Mouse (Mus musculus) yolk sac, embryonic 10.5 days (tissue): ENCODE data around the gene Tmem132a.
A peak's percentile ranks its signal among the peaks of the same experiment; 100 is the strongest.

Experiments used
- DNase-seq: peaks from one replicate; pipeline ENCODE4 v3.0.0-alpha.2; 2017; ENCODE audit warnings: low spot score

Gene Tmem132a

DNA sequence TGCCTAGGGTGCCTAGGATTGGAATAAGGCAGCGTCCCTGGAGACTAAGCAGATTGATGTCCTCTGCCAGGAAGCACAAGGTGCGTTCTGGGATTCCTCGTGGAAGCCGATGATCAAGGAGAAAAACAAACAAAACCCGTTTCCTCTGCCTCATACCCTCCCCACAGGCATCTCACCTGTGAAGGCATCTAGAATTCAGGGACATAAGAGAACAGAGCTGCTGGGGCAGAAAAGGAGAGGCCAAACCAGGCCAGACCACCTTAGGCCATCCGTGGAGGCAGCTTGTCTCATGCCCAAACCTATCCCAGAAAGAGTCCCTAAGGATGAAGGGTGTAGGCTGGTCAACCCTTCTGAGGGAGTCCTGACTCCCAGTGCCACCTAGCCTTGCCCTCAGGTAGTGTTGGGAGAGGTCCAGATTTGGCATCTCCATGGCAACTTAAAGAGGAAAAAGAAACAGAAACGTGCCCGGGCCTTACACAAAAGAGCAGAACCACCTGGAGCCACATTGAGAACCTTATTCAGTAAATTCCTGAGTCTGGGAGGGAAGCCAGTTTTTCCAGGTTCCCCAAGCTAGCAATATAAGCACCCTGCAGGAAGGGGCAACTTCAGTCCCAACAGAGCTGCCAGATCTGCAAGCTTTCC, at the start of gene Tmem132a:
Gene Tmem132a (minus strand): TSS at position 55 of the 642 bp plus-strand sequence.
- no peak for DNase-seq

DNA sequence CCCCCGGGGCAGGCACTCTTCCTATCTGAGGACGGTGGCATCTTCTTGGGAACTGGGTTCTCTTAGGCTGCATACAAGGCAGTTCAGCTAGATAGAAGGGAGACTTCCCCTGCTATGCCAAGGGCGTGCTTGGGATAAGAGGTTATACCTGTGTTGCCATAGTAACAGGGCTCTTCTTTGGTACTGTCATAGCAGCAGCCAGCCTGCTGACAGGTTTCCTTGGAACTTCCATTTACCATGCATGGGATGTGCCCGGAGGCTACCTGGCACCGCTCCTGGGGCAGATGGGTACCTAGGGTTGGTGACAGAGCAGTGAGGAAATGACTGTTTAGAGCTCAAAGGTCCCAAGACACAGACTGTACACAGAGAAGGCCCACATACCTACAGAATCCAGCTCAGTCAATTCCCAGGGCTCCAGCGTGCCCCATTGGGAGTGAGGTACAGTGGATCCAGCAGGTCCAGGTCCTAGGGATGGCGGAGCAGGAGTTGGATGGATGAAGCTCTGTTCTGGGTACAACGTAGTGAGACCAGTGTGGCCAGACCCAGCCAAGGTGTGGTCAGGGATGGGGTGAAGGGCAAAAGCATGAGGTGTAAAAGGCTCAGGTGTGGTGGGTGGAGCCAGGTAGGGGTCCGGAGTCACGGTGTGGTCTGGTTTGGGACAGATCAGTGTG, 48.7 kb upstream of the Tmem132a start:
- DNase-seq, result no peak

DNA sequence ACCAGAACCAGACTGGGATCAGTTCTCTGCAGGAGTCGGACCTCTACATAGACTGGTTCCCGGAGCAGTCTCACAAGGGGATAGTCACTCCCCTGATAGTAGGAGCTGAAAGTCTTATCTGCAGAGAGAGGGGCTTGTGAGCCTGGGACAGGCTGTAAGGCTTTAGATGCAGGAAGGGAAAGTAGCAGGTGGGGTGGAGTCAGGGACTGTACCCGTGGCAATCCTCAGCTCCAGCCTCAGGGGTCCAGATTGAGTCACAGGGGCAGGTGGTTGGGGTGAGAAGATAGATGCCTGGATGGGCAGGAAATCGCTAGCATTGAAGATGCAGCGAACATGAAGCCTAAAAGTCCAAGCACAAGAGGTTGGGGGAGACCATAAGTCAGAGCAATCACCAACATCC, 46.8 kb upstream of the Tmem132a start:
- no peak for DNase-seq

DNA sequence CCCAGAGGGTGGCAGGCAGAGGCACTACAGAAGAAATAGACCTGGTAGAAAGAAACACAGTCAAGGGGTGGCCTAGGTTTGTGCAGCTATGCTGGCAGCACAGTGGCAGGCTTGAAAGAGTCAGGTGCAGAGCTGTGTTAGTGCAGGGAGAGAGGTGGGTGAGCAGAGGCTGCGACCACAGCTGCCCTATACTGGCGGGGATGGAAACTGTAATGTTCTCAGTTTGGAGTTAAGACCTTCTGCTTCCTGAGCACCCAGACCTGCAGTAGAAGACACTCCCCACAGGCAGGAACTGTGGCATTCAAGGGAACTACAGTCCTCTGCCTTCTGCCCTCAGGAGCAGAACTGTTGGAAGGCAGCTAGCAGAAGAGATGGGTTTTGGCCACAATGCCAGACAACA, 45.1 kb upstream of the Tmem132a start:
- no peak for DNase-seq

DNA sequence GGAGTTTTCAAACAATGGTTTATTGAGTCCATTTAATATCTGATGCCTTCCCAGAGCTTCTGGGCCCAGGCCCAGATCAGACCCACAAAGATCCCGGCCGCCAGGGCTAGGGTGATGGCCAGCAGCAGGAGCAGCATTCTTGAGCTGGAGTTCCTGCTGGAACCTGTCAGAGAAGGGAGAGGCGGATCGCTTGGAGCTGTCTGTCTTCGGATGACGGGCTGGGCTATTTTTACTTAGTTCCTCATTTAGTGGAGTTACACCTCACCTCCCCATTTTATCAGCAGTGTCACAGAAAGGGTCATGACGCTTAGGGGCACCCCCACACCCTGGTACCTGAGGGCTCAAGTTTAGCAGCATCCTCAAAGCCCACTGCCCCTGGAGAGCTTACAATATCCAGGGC, 44.6 kb upstream of the Tmem132a start:
- DNase-seq, result no peak

DNA sequence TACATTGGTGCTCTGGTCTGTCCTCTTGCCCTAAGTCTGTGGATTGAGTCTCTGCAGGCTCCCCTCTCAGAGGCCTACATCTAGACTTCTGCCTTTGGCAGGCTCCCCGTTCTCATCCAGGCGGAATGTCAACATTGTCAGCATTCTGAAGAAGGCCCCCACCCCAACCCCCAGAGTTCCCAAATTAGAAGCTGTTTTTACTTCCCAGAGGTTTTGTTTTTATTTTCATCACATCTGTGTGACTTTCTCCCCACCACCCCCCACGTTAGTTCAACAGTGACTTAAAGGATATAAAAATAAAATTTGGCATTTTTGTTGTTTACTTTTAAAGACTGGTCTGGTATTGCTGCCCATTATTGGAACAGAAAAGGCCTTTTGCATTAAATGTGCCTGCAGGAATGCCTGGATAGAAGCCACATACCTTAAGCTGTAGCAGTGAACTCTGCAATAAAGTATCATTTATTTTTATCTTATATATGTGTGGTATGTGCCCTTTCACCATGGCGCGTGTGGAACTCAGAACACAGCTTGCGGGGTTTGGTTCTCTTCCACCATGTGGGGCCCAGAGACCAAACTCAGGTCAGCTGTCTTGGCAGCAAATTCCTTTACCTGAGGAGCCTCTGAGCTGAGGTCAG, 39.5 kb upstream of the Tmem132a start:
- DNase-seq, result peak; percentile 53

DNA sequence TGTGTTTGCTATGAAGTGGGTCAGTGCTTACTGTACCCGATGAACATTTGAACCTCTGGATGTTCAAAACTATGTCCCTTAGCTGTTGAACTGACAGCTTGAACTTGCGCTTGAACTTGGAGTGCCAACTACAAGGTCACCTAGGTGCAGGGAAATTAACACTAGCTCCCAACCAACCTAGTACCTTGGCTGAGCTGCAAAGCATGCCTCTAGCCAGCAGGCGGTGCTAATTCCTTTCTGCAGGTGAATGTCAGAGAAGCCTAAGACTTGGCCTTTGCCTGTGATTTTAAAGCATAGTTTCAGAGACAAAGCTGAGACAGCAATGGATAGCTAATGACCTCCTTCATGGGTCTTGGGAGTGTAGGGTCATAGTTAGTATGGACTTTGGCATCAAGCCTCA, 38.2 kb upstream of the Tmem132a start:
- peak; percentile 43 for DNase-seq

DNA sequence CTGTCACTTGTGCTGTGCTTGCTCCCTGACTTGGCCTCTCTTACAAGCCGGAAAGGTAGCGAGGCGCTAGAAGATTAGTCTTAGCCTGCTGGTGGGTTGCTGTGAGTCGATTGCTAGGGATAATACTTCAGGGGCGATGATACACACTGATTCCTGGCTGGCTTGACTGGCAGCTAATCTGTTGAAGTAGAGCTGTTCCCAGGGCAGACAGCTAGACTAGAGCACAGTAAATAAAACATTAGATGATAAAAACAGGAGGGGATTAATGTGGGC, 35.9 kb upstream of the Tmem132a start:
- no peak for DNase-seq

DNA sequence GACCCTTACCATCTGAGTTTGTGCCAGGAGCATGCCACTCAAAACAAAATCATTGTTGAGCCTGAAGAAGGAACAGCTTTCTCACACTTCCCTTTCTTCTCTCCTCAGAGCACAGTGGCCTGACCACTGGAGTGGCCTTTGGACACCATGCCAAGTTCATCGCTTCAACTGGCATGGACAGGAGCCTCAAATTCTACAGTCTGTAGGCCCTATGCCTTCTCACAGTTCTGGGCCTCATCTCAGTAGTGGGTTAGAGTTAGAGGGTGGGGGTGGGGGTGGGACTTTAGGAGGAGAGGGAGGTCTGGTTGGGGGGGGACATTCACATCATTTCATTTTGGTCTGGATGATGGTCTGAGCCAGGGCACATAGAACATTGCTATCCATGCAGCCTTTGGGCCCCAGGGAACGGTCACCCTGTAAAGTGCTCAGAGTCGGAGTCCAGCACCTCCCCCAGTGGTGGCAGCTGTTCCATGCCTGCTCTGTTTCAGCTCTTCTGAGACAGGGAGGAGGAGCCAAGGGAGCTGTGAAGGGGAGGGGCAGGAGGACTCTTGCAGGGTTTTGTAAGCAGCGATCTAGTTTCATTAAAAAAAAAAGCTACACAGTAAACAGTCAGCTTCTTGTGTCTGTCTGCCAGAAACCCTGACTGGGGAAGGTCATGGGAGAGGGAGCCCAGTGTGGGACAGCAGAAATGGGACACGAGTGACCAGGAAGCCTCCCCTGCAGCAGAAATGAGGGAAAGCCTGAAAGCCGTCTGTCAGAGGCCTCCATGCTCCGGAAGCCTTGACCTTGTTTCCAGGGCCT, 35.4 kb upstream of the Tmem132a start:
- peak; percentile 71 for DNase-seq

DNA sequence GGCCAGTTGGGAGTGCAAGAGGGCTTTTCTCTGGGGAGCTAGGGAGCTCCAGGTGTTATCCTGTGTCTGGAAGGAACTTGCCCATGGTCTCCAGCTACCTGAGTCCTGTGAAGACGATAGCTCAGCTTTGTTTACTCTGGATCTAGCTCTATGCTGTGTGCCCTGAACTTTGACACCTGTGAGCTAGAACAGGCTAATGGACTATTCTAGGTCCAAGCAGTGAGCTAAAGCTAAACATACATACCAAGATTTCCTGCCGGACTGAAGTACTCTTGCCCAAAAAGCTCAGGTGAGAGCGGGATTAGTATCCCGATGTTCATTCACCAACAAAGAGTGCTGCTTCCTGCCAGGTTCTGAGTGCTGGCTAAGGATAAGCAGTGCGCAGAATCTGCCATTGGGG, 34.8 kb upstream of the Tmem132a start:
- peak; percentile 58 for DNase-seq

DNA sequence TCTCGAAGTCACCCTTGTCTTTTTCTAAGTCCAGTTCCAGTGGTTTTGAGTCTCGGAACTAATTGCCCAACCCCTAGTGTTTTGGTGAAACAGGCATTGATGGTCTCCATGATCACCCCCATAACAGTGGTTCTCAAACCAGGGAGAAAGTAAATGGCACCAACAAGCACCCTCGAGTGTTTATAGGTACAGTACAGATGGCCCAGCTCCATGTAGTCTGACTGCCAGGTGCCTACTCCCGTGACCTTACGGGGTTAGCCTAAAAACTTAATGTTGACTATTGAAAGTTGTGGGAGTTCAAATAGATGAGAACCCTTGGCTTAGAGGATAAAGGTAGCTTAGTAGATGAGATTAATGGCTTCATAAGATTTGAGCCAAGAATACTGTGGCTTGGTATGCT, 31.3 kb upstream of the Tmem132a start:
- DNase-seq, result no peak

DNA sequence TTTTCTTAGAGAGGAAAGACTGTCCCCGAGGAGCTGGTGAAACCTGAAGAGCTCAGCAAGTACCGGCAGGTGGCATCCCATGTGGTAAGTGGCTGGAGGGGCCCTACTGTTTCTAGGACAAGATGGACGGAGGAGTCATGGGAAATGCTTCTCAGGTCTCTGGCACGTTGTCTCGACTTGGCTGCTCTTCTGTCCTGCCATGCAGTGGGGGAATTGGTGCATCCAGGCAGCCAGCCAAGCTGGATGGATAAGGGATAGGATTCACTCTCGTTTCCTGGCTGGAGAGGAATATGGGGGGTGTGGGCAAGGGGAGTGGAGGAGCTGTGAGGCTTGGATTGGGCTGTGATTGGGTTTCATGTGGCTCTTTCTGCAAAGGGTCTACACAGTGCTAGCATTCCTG, 30.6 kb upstream of the Tmem132a start:
- no peak for DNase-seq

DNA sequence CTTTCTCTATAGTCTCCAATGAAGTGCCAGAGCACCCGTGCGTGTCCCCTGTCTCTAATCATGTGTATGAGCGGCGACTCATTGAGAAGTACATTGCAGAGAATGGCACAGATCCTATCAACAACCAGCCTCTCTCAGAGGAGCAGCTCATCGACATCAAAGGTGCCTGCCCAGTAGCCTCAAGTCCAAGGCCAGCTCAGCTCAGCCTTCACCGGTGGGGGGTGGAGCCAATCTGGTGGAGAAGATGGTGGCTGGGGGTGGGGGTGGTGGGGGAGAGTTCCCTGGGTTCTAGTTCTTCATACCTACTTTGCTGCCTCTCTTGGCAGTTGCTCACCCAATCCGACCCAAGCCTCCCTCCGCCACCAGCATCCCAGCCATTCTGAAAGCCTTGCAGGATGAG, 27.8 kb upstream of the Tmem132a start:
- no peak for DNase-seq

DNA sequence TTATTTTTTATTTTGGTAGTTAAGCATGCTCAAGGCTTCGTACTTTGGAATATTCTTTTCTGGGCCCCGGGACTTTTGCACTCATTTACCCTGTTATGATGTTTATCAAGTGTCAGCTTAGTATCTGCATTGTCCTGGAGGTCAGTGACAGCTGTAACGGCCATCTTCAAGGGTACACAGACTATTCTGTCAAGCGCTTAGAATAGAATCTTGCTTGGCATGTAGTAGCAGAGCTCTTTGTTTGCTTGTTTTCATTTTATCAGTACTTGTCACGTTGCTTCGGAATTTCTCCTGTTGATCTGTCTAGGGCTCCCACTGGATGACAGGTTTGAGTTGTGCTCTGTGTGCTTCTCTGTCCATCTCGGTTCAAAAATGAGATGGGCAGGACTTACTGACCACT, 27.1 kb upstream of the Tmem132a start:
- no peak for DNase-seq

DNA sequence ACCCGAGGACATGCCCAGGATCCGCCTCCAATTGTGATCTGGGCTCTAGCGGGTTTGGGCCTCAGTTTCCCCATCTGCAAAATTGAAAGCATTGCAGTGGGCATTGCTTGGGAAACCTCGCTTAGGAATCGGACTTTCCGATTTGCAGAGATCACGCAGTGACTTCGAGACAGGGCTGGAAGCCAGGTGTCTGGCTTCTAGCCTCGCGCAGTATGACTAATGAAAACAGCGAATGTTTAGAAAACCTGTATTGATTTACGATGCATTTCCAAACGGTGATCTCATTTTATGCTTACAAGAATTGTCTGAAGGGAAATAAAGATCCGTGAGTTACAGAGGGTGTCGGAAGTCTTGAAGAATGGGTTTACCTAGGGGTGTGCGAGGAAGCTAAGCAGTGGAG, 26.0 kb upstream of the Tmem132a start:
- no peak for DNase-seq

DNA sequence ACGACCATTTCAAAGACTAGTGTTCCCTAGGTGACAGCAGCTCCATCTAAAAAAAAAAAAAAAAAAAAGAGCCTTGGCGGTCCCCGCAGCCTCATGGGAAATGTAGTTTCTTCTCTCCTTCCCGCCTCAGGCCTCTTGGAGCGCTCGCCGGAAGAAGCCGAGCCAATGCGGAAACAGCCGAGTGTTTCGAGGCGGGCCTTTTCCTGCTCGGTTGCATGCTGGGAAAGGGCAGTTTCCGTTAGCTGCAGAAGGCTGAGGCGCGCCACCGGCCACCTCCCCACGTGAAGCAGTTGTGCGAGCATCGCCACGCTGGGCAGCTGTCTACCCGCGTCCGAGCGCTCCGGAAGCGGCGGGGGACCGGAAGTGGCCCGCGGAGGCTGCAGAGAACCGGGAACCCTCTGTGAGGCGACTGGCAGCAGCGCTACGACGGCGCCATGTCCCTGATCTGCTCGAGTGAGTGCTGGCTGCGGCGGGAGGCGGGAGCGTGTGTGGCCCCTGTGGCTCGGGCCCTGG, 25.3 kb upstream of the Tmem132a start, which contains the start of gene Prpf19:
Gene Prpf19 (plus strand): TSS at position 216 of the 513 bp plus-strand sequence.
- DNase-seq, result peak; percentile 97

DNA sequence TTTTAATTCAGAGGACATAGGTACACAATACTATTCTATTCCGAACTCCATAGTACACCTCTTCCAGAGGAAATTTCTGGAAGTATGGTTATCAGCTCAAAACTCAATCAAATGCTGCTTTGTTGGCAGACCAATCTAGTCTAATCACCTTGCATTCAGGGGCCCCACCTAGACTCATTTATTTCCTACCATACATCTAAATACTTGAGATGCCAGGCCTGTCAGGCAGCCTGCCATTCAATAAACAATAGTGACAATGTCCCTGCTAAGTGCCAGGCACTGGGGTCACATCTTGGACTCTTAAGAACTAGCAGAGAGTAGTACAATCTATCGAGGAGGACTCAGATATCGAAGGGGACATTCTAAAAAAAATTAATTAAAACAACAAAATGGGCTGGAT, 22.5 kb upstream of the Tmem132a start:
- DNase-seq, result no peak

DNA sequence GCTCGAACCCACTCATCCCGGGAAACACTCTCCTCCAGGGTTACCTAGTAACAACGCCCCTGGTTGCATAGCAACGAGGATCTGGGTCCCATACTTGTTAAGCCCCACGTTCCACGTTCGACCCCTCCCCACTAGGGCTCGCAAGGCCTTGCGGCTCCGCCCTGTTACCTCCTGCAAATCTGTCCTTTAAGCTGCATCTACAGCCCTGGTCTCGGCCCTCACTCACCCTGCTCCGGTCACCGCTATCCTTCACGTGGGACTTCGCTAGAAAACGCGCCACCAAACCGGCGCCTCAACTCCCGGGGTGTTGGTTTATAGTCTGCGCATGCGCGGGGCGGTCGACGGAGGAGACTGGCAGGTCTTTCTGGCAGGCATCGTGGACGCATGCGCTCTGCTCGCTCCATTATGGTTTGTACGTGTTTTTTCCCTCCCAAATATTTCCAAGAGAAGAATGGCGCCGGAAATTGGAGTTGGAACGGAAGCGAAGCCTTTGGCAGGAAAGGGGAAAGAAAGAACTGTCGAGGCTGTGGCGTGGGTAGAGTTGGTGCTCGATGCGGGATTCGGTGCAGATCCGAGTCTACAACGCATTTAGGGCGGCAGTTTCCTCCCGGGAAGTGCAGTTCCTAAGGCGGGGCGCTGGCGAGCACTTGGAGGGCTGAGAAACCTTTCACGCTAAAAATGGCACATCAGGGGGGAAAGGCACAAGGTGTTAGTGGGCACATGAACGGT, 11.8 kb upstream of the Tmem132a start, which contains the start of gene Tmem109:
Gene Tmem109 (minus strand): TSS at position 576 of the 729 bp plus-strand sequence.
- DNase-seq, result peak; percentile 96

DNA sequence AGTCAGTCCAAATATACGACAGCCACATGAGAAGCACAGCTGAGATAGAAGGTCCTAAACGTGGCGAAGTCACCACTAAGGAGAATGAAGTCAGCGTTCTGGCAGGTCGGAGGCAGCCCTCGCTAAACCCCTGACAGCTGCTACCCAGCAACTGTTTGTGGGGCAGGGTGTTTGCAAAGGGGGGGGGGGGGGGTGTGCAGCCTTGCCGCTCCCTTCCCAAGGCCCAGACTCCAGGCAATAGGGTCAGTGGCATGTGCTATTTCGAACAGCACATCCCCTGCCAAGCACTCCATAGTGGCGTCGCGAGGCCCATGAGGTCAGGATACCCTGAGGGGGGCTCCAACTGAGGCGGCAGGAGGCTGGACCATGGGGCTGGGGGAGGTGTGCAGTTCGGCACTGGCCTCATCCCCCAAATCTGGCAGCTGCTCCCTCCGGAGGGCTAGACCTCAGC, 11.3 kb upstream of the Tmem132a start:
- no peak for DNase-seq

DNA sequence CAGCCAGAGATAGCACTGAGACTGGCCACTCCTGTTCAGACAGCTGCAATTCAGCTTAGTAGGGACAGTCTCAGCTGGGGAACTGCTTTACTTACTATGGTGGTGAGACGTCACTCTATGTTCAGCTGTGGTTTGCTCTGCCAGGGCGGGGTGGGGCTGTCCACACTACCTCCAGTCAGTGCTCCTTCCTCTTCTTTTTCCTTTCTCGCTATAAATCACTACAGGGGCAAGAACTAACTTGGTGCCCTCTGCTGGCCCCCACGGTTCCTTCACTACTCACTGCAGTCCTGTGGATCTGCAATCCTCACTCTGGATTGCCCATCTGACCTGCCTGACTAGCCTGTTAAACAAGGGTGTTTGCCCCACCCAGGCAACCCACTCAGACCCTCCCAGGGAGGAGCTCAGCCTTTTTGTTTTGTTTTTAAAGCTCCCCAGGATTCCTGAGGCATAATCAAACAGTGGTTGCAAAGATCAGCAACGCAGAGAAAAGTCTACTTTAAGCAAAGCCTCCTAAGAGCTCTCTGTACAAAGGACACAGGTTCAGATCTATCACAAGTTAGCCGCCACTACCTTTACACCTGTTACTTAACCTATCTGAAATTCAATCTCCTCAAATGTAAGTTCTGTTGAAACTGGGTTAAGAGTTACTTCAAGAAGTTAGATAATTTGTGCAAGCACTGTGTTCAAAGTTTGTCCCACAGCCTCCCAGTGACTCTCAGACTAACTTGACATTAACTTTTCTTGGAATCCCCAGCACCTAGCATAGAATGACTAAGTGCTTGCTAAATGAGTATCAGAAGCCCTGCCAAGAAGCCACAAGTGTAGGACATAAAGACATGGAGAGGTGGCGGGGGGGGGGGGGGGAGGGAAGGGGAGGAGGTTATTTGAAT, 10.6 kb upstream of the Tmem132a start:
- peak; percentile 46 for DNase-seq
